Mouse (Mus musculus) embryonic facial prominence, embryonic 14.5 days (tissue): ENCODE measurements around the gene Edc4. TPM values are rescaled to one million over a fixed set of nuclear protein-coding genes. Genes with fewer than 3 reads are reported as not detected.

Experiments
- ATAC-seq: fragments of 200-750 bp; cut with Nextera tagmentation; 2 replicates; pipeline ENCODE4 v1.8.0; 2017; ENCODE audit warnings: low read depth, moderate number of reproducible peaks, moderate TSS enrichment
- DNase-seq: peaks from one replicate; pipeline ENCODE4 v3.0.0-alpha.2; 2015; ENCODE audit warnings: low spot score
- H3K27ac ChIP-seq: fragments of 300-500 bp; sonication (generic); replicated peaks from 2 replicates; pipeline ENCODE4 v1.5.1; 2014; ENCODE audit warnings: low read depth, mild to moderate bottlenecking, low read length, moderate library complexity
- H3K27me3 ChIP-seq: fragments of 300-500 bp; sonication (generic); replicated peaks from 2 replicates; pipeline ENCODE4 v1.6.1; 2014; ENCODE audit warnings: low read length; ENCODE audit not compliant: control insufficient read depth, insufficient read depth
- H3K36me3 ChIP-seq: fragments of 300-500 bp; sonication (generic); 2 replicates; pipeline ENCODE4 v1.6.1; 2014; ENCODE audit warnings: low read length, mixed read lengths; ENCODE audit not compliant: control insufficient read depth, insufficient read depth
- H3K4me1 ChIP-seq: fragments of 300-500 bp; sonication (generic); 2 replicates; pipeline ENCODE4 v1.6.1; 2014; ENCODE audit warnings: antibody characterized with exemption, low read length; ENCODE audit not compliant: control insufficient read depth, insufficient read depth
- H3K4me2 ChIP-seq: fragments of 300-500 bp; sonication (generic); 2 replicates; pipeline ENCODE4 v1.6.1; 2014; ENCODE audit warnings: low read depth, mild to moderate bottlenecking, low read length, moderate library complexity, mixed read lengths
- H3K4me3 ChIP-seq: fragments of 300-500 bp; sonication (generic); 2 replicates; pipeline ENCODE4 v1.5.1; 2014; ENCODE audit warnings: low read depth, mild to moderate bottlenecking, low read length
- H3K9ac ChIP-seq: fragments of 300-500 bp; sonication (generic); 2 replicates; pipeline ENCODE4 v1.6.1; 2014; ENCODE audit warnings: low read depth, mild to moderate bottlenecking, low read length, moderate library complexity, mixed read lengths
- H3K9me3 ChIP-seq: fragments of 300-500 bp; sonication (generic); 2 replicates; pipeline ENCODE4 v1.6.1; 2016; ENCODE audit warnings: low read length; ENCODE audit not compliant: control insufficient read depth
- WGBS: fragments of 180-500 bp; shearing (Covaris S2); extraction: QIAGEN DNeasy Blood & Tissue Kit; methylation state at CpG from one replicate; pipeline ENCODE4 v1.1.7; 2014; 5-methylcytosine and 5-hydroxymethylcytosine counted together
- polyA plus RNA-seq: library from polyadenylated mRNA; unstranded; fragments of >200 nt; fragmentation: Nextera tagmentation; extraction: Ambion mirVana; gene quantifications from 2 replicates; pipeline ENCODE4 v1.2.1, GENCODE M21; 2014

Gene Edc4
- polyA plus RNA-seq, 1 experiment from 2014 or later = 35.8 TPM

DNA sequence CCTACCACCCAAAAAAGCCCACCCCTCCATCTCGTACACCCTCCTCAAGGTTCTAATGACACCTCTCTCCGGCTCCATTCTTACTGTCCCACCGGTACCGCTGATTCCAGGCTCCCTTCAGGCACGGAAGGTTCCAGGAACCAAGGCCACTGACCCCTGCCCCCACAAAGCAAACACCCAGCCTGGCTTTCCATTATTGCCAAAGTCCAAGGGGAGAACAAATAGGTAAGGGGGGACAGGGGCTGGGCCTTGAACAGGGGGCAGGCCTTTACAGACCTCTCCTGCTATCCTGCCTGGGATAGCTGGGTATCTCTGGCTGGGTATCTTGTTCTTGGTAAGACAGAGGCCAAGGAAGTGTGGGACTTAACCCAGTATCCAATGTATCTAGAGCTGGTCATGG, 61.9 kb downstream of the Edc4 start:
- H3K27me3 ChIP-seq = no peaks in the 10 kb centered on the region
- ATAC-seq = no peak
- H3K9ac ChIP-seq = no peak overlapping the region
- H3K27ac ChIP-seq = no peak overlapping the region
- 0 out of 2 replicates have a peak, but pooled peaks cover 4% of the 10 kb centered on the region for H3K4me1 ChIP-seq
- no peak for DNase-seq
- no peak overlapping the region for H3K4me2 ChIP-seq
- H3K4me3 ChIP-seq = no peak overlapping the region
- H3K9me3 ChIP-seq = no peaks in the 10 kb centered on the region
- H3K36me3 ChIP-seq = peaks cover 78% of the 10 kb centered on the region
- 95% methylated on average over 5 of the region's 5 CpGs for WGBS

DNA sequence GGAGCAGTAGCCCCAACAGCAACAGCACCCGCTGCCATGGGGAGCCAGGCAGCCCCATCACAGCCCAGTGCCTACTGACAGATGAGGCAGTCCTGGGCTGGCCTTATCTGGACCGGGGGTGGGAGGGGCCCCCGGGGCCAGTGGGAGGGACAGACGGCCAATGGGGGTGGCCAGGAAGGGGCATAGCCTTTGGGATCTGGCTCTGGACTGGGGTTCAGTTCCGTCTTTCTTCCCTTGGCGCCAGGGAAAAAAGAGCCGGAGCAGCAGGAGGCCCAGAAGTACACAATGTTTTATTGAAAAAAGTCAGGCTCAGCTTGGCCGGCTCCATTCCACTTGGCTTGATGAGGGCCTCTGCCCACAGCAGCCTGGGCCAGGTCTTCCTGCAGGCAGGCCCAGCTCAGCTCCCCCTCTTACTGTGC, 62.6 kb downstream of the Edc4 start, which contains the start of gene Lcat:
Gene Lcat (minus strand): TSS at position 62 of the 419 bp plus-strand sequence.
- peaks cover 86% of the 10 kb centered on the region for H3K36me3 ChIP-seq
- no peaks in the 10 kb centered on the region for H3K27me3 ChIP-seq
- 73% methylated on average over 6 of the region's 8 CpGs for WGBS
- H3K9me3 ChIP-seq = no peaks in the 10 kb centered on the region
- H3K27ac ChIP-seq = no peak within 1 kb of the TSS
- no peak within 1 kb of the TSS for H3K4me3 ChIP-seq
- H3K9ac ChIP-seq = no peak within 1 kb of the TSS
- DNase-seq (no peak), ATAC-seq (no peak)
- H3K4me1 ChIP-seq = 0 out of 2 replicates have a peak, but pooled peaks cover 1% of the 10 kb centered on the region
- H3K4me2 ChIP-seq = no peak within 1 kb of the TSS

Other genes starting within 250 kb of the Edc4 start
- 80.9 and 82.5 TPM in 2 replicates for gene Ctcf, start 244.3 kb upstream of the Edc4 start, polyA plus RNA-seq
- 1.7 and 1.9 TPM in 2 replicates for gene Agrp, start 243.5 kb upstream of the Edc4 start, polyA plus RNA-seq
- gene Carmil2, start 194.6 kb upstream of the Edc4 start, polyA plus RNA-seq = 1.1 and 1.4 TPM in 2 replicates
- gene Acd, start 179.8 kb upstream of the Edc4 start, polyA plus RNA-seq = 56.4 and 58.7 TPM in 2 replicates
- gene Pard6a, start 179.7 kb upstream of the Edc4 start, polyA plus RNA-seq = 17.8 and 18.4 TPM in 2 replicates
- 0.42 TPM in 1 of 2 replicates, not detected in the other for gene 4933405L10Rik, start 173.2 kb upstream of the Edc4 start, polyA plus RNA-seq
- gene Enkd1, start 172.7 kb upstream of the Edc4 start, polyA plus RNA-seq = 20.7 and 20.8 TPM in 2 replicates
- gene Gfod2, start 122.2 kb upstream of the Edc4 start, polyA plus RNA-seq = 14.7 and 15.1 TPM in 2 replicates
- gene Ranbp10, start 53.5 kb upstream of the Edc4 start, polyA plus RNA-seq = 10.8 and 11.2 TPM in 2 replicates
- gene Tsnaxip1, start 53.1 kb upstream of the Edc4 start, polyA plus RNA-seq = 0.52 and 3.4 TPM in 2 replicates
- 35.0 and 35.8 TPM in 2 replicates for gene Cenpt, start 27.6 kb upstream of the Edc4 start, polyA plus RNA-seq
- 59.6 and 61.8 TPM in 2 replicates for gene Thap11, start 25.7 kb upstream of the Edc4 start, polyA plus RNA-seq
- gene Nutf2, start 20.3 kb upstream of the Edc4 start, polyA plus RNA-seq = 223 and 258 TPM in 2 replicates
- 0.62 and 0.71 TPM in 2 replicates for gene Nrn1l, start 12.7 kb downstream of the Edc4 start, polyA plus RNA-seq
- 26.1 and 34.0 TPM in 2 replicates for gene Pskh1, start 19.6 kb downstream of the Edc4 start, polyA plus RNA-seq
- gene Ctrl, start 53.0 kb downstream of the Edc4 start, polyA plus RNA-seq = 0.57 and 1.1 TPM in 2 replicates
- 35.9 and 37.3 TPM in 2 replicates for gene Psmb10, start 57.6 kb downstream of the Edc4 start, polyA plus RNA-seq
- 1.7 and 1.8 TPM in 2 replicates for gene Lcat, start 62.5 kb downstream of the Edc4 start, polyA plus RNA-seq
- gene Slc12a4, start 85.2 kb downstream of the Edc4 start, polyA plus RNA-seq = 42.8 and 43.9 TPM in 2 replicates
- not detected in 2 replicates for gene Dpep3, start 98.5 kb downstream of the Edc4 start, polyA plus RNA-seq
- gene Dus2, start 110.5 kb downstream of the Edc4 start, polyA plus RNA-seq = 16.0 and 20.2 TPM in 2 replicates
- not detected in 2 replicates for gene Dpep2nb, start 125.1 kb downstream of the Edc4 start, polyA plus RNA-seq
- gene Ddx28, start 131.0 kb downstream of the Edc4 start, polyA plus RNA-seq = 14.7 and 15.8 TPM in 2 replicates
- gene Nfatc3, start 178.0 kb downstream of the Edc4 start, polyA plus RNA-seq = 7.2 and 7.3 TPM in 2 replicates